Comparison of ENCODE assay signal across 12 mouse cellular contexts in genomic region chr1:90012850-90013249, GRCm38 (mm10). TPM values are rescaled to one million over a fixed set of nuclear protein-coding genes. Genes with fewer than 3 reads are reported as not detected.
DNase-seq lines count a peak whose midpoint lies in the region; ATAC-seq and TF ChIP-seq lines count a peak whose summit lies in the region.
"Had no signal": no experiment of that assay in that cellular context is flagged by ENCODE, and none has a peak within 500 bp of the region (broad histone marks: within the 10 kb centered on the region; RNA-seq: fewer than 3 reads in every experiment).

No protein-coding gene starts in this region.

- peak; percentile 24 for DNase-seq in cerebellum, adult 9-10 months
- DNase-seq in left cerebral cortex, adult 2 months (ENCODE audit: extremely low spot score in 1 of 2, low spot score in 2 of 2), result no peak
- no peak for DNase-seq in left cerebral cortex, postnatal 36 days (ENCODE audit: low spot score in 2 of 2)
- peak; percentile 20 for DNase-seq in thymus, postnatal 4 days
- no peak for DNase-seq in thymus, adult 18-20 months
- DNase-seq in B cell, adult 2 months, result no peak
- DNase-seq: kidney, adult 18-20 months; left cerebral cortex, postnatal 4 days had no signal

- intact Hi-C loops in left cerebral cortex, adult 2 months (cut with DNase I), result no loop called here
- intact Hi-C loops in left cerebral cortex, postnatal 36 days (cut with DNase I), result no loop called here

- H3K4me3 ChIP-seq in left cerebral cortex, adult 2 months, result no peak overlapping the region
- H3K4me3 ChIP-seq: stomach, embryonic 15.5 days had no signal

- TF ChIP-seq CTCF in left cerebral cortex, adult 2 months (IDR thresholded peaks at IDR 0.05), result peak; percentile 37

- ATAC-seq in cerebellum, adult (ENCODE audit: insufficient number of reproducible peaks, low FRiP score, low TSS enrichment), result no peak
- no peak for ATAC-seq in megakaryocyte, adult 5-6 weeks (ENCODE audit: poor library complexity, severe bottlenecking)

- no peak overlapping the region for H3K27ac ChIP-seq in left cerebral cortex, adult 2 months
- H3K27ac ChIP-seq: stomach, embryonic 15.5 days had no signal

RNA-seq across cellular contexts. Expression of gene Asb18, which starts 1.6 kb away (rescaled TPM):
- total RNA-seq in left cerebral cortex, adult 2 months (2021), result 1 to 10 TPM; 1.1 to 1.3 TPM
- 1 to 10 TPM; 1.6 to 1.7 TPM for total RNA-seq in left cerebral cortex, postnatal 36 days (2021)
- total RNA-seq in megakaryocyte, adult 5-6 weeks (2015), result not detected in 2 replicates
- not detected in 2 replicates for total RNA-seq in megakaryocyte, adult 5-6 weeks (2017)
- total RNA-seq: monocyte, adult 5-6 weeks had no signal

Comparison
In these comparisons a context has a peak if more than half of its experiments do, and no peak if none do; other contexts are left out.
1. DNase-seq: peak in cerebellum, adult 9-10 months (single experiment) and thymus, postnatal 4 days (single experiment); none in left cerebral cortex, adult 2 months (0 of 2), left cerebral cortex, postnatal 36 days (0 of 2), thymus, adult 18-20 months (0 of 2) and B cell, adult 2 months (0 of 2).